Mouse (Mus musculus) testis, postnatal 14 days (tissue): ENCODE data around the gene Adcy10.

ENCODE experiments used
- DNase-seq: peaks from one replicate; pipeline ENCODE4 v3.0.0; 2021; ENCODE audit warnings: low spot score

The Adcy10 gene

DNA sequence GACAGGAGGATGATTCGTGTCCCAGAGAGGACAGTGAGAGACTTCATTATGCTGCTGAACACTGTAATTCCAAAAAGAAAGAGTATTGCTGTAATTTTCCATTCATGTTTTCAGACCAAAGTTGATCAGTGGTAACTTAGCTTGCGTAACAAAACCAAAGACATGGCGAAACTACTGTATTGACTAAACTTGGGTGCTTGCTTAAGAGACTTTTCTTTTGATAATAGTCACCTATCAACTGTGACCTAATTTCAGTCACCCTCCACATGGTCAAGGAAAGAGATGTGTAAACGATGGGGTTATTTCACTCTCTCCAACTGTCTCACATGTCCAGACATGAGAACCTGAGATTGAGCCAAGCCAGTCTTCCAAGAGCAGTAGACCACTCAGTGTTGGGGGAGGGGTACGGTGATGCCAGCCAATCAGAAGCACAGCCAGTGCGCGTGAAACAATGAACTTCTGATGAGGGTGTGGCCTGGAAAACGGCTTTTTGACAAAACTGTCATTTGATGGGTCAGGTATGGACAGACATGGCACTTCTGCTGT is at the start of gene Adcy10:
Adcy10 (plus strand) TSS at position 496 of the 546 bp plus-strand sequence.
- DNase-seq: no peak

DNA sequence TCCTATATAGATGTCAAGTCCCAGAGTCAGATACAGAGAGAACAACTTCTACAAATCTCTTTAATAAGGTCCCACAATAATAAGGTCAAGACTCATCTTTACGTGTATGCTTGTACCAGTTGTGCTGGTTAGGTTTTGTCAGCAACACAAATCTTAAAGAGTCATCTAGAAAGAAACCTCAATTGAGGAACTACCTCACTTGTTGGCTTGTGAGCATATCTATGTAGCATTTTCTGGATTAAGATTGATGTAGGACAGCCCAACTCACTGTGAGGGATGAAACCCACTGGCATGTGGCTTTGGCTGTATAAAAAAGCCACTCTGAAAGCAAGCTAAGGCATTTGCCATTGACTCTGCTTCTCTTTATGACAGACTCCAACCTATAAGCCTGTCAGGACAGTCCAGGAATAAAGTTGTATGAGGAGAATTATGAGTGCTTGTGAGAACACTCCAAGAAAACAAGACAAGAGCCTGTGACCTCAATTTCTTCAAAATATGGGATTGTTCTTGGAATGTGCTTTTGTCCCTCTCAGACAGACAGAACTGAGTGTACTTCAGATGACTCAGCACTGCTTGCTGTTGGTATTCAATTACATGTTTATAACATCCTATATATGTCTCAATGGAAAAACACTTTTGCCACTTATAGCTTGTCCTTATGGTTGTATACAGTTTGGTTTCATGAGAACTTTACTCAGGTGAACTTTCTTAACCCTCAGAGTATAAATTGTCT is 46.5 kb upstream of the Adcy10 start:
- no peak for DNase-seq

DNA sequence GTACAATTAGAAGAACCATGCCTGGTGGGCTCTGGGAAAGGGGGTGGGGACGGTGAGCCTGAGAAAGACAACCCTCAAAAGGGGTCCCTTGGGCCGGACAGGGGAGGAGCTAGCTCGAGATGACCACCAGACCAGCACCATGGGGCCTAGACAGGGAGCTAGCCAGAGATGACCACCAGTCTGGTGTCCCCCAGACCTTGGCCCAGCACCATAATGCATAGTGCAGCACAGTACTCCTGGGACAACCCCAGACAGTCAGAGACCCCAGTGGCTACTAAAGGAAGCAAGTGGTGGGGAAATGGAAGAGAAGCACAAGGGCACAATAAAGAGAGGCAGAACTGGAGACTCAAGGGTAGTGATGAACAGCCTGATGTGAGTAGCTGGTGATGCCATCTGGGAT is 44.2 kb upstream of the Adcy10 start:
- DNase-seq: no peak

DNA sequence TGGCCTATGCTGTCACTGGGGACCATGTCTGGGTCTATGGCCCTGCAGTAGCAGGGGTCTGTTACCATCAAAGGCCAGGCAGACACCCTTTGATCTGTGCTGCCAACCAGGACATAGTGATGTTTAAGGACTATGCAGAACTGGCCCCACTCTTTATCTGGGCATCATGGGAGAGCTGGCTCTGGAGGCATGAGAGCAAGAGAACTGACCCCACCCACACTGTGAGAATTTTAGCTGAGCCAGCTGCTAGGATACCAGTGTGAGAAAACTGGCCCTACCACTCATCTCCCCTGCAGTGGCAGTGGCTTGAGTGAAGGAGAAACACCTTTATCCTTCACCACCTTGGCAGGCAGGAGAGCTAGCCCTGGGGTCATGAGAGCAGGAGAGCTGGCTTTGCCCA is 43.8 kb upstream of the Adcy10 start:
- DNase-seq: no peak

DNA sequence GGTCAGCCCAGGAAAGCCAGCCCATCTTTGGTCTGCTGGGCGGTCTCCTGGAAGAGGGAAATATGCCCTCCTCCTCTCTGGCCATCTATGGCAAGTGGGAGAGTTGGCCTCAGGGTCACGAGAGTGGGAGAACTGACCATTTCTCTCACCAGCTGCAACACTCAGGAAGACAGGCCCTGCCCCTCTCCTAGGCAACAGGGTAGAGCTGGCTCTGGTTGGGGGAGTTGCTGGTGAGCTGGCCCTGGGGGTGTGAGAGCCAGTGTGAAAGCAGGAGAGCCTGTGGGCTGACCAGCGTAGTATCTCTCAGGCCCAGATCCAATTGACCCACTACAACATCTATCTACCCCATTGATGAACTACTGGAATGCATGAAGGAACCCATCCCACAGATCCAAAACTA is 43.3 kb upstream of the Adcy10 start:
- DNase-seq: no peak

DNA sequence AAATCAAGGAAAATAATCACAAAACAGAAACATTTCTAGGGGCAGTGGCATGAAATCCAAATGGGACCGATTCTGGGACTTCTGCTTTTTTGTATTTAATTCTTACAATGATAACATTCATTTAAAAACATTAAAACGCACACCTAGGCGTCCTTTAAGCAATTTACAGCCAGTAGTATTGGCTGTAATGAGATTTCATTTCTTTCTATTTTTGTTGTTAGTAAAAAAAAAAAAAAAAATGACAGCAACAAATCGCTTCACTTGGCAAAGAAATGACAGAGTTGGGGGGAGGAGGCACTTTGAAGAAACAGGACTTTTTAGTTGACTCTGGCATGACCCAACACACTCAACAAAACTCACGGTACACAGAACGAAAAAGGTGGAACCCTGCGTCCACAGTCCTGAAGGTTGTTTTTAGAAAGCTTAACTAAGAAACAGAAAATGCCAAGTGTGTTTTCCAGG is 25.9 kb upstream of the Adcy10 start:
- no peak for DNase-seq

DNA sequence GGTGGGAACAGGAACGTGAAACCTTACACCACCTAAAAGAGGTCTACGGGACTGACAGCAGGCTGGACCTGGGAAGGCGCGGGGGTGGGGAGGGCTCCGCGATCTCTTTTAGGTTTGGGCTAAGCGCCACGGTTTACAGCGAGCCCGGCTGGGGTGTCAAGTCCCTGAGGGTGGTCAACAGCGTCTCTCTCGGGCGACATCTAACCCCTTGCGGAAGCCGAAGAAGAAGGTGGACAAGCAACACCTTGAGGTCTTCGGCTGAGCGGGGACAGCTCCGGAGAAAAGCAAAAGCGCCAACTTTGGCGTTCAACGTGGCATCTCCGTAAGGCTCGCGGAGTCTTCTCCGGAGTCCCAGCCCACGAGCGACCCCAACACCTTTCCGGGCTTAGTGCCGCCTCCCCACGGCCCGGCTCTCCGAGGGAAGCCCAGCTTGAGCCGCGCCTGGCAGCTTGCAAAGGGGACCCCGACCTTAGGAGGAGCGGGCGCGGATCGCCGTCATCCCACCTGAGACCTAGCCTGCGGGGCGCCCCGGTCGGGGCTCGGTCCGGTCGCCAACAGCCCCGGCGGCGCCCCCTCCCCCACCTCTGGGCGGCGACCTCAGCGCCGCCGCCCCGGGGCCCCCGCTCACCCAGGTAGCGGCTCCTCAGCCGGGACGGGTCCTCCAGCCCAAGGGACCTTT is 25.3 kb upstream of the Adcy10 start:
- peak; percentile 71 for DNase-seq

DNA sequence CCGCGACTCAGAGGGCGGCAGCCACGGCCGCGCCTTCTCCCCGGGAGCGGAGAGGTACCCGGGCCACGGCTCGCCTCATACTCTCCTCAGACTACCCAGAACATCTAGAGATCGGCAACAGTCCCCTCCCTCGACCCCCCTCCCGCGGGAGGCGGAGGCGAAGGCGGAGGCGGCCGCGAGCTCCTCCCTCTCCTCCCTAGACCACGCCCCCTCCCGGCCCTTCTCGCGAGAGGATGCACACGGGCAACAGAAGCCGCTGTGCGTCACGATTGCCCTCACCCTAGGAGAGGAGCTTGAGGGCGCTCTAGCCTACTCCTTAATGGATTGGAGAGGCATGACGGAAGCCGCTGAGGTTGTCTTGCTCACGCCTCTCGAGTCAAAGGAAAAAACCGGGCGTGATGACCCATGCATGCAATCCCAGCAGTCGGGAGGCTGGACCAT is 24.6 kb upstream of the Adcy10 start, which contains the start of the genes Dcaf6 and Mpc2:
Dcaf6 (minus strand) TSS at position 116 of the 441 bp plus-strand sequence.
Mpc2 (plus strand) TSS at position 278 of the 441 bp plus-strand sequence.
- peak; percentile 100 for DNase-seq

DNA sequence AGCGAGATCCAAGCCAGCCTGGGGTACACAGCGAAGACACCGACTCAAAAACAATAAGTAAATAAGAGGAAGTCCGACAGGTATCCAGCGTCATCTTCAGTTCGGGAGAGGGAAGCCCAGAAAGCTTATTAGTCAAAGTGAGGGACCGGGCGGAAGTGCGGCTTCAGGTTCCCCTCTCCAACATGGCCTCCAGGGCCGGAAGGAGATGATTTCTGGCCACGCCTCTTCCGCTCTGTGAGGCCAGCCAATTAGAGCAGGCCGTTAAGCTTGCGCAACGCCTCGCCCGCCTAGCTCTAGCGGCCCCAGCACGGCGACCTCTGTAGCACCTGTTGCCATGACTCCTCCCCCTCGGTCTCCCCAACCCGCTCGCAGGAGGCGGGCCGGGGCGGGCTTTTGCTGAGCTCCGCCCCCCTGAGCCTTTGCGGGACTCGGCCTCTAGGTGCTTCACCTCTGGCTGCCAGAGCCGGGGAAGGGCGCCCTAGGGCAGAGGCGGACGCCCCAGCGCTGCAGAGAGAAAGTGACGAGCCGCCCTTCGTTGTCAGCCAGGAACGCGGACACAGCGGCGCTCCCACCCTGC is 24.1 kb upstream of the Adcy10 start:
- DNase-seq: peak; percentile 100

DNA sequence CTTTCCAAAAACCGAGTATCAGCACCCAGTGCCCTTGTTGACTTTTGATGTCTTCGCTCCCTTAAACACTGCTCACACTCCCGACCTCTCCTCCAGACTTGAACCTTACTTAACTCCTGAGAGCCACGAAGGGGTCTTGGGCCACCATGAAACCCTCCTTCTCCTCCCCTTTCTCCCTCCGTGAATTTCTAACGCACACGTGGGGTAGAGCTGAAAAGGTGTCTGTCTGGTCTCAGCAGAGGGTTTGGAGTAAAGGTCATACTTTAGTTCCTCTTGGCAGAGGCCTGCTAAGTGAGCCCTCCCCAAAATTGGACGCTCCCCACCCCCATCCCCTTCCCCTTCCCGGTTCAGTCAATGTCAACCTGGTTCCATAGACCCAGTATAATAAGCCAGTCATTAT is 23.3 kb upstream of the Adcy10 start:
- no peak for DNase-seq

DNA sequence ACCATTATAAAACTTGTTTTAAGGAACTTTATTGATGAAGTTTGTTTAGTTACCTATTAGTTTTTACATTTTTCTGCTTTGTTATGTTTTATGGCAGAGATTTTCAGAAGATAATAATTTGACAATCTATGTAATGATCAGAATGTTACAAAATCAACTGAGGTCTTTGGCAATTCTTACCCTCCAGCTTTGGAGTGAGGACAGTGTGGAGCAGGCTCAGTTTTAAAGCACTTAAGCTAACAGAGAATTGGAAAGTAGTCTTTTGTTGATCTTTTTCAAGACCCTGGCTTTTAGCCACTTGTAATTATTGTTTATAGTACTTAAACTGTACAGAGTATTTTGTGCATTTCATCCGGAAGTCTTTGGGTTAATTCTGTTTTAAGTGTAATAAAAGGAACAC is 22.1 kb upstream of the Adcy10 start:
- no peak for DNase-seq

DNA sequence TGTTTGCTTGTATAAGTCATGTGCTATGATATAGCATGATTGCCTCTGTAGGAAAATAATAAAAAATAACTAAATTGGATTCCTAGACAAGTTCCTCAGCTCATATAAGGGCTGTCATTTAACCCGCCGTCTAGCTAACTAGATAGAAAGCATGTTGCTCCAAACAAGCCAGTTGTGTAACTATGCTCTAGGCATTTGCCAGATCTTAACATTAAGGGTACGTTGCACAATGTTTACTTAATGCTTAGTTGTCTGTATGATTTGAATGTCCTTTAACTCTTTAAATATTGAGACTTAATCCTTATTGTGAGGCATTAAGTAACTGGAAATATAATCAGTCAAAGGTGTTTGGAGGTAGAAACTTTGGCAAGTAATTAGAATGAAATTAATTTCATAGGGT is 20.4 kb upstream of the Adcy10 start:
- DNase-seq: no peak

DNA sequence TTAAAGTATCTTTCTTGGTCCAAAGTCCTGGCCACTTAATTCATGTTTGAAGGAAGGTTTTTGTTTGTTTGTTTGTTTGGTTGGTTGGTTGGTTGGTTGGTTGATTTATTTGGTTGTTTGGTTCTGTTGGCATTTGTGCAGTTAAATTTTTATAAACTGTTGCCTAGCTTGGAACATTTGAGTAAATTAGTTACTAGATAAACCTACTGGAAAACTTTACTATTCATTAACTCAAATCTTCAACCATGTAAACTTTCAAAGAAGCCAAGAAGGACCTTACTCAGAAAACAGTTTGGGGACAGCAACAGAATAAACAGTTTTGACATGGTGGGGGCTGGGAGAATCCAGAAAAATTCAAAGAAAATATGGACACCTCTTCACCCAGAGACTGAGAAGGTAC is 16.0 kb upstream of the Adcy10 start:
- no peak for DNase-seq

DNA sequence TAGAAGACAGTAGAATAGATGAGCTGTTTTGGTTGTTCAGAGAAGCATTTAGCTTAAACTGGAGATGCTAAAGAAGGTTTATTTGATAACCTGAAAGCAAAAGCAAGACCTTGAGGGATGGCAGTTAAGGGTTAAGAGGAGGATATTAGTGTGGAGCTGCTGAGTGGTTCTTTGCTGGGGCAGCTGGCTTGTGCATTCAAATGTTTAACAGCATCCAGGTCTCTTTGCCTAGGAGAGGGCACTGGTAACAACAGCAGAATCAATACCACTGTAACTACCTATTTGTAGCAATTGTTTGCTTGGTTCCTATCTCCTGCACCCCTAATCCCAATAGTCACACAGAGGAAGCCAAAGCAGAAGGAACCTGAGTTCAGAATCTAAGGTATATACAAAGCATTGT is 15.3 kb upstream of the Adcy10 start:
- no peak for DNase-seq

DNA sequence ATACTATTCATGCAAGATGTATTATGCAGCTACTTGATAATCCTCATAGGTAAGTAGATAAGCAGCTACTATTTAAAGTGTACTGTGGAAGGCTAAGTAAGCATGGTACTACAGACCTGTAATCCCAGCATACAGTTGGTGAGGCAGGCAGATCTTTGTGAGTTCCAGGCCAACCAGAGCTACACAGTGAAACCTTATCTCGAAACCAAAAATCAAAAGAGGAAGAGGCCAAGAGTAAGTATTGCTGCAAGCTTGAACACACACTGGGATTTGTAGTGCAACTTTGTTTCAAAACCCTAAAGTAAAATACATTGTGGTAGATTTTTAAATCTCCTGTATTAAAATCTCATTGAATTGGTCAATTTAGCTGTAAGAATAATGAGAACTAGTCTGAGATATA is 13.5 kb upstream of the Adcy10 start:
- no peak for DNase-seq

DNA sequence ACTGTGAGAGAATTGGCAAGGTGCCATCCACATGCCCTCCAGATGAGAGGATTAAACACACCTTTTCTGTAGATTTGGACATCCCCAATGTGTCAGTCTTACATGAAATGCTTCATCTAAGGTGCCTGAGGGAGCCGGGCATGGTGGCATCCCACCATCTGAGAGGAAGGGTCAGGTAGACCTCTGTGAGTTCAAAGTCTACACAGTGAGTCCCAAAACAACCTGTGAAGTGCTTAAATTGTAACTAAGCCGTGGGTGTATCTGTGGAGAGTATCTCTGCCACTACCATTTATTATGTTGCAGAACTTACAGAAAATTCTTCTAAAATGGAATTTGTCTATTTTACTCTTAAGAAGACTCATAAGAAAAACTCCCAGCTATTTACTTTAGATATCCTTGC is 1.1 kb downstream of the Adcy10 start:
- DNase-seq: no peak

DNA sequence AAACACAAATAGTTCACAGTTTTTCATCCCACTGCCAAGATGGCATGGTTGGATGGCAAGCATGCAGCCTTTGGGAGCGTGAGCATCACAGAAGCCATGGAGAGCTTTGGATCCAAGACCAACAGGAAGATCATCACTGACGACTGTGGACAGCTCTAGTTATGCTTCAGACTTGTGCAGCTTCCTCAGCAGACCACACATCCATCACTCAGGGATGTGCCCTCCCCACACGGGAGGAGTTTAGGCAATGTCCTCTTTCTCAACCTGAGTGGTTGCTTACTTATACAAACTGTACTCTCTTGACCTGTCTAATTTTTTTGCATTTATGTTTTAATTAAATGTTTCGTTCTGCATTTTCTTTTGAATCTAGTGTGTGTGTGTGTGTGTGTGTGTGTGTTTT is 4.2 kb downstream of the Adcy10 start:
- DNase-seq: no peak

DNA sequence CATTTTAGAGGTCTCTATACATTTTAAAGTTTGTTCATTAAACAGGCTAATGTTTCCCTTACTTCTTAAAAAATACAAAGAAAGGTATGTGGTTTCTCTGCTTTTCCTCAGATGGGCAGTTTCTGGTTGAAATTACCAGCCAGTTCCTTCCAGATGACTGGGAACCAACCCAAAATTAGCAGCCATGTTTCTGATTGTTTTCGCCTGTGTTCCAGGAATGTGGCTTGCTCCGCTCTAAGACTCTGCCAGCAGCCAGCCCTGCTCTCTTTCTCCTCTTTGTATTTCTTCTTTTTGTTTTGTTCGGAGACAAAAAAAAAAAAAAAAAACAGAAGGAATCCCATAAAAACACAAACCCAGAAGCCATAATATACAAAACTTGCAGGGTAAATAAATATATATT is 13.9 kb downstream of the Adcy10 start:
- no peak for DNase-seq

DNA sequence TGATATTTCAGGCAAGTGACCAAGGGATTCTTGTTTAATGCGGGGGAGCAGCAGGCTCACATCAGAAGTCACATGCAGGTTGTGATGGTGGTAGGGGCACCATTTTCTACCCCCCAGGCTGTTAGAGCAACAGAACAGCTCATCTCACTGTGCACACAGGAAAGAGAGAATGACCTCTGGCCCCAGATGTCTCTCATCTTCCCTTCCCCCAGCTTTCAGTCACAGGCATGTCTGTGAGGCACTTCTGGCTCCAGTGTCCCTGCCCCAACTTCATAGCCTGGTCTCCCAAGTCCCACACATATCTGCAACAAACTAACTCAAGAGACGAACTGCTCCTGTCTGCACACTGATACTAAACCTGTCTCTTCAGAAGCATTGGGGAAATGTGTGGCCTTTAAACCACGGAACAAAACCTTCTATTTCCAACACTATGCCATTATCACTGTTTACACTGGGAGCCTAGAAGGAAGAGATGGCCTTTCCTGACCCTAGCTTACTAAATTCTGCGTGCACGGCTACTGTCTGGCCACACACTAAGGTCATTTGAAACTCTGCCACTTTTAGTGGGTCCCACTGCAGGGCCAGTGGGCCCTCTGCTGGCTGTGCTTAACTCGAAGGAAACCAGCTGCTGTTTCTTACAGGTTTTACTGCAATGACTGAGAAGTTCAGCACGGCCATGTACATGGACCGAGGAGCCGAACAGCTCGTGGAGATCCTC is 18.5 kb downstream of the Adcy10 start:
- DNase-seq: peak; percentile 9

DNA sequence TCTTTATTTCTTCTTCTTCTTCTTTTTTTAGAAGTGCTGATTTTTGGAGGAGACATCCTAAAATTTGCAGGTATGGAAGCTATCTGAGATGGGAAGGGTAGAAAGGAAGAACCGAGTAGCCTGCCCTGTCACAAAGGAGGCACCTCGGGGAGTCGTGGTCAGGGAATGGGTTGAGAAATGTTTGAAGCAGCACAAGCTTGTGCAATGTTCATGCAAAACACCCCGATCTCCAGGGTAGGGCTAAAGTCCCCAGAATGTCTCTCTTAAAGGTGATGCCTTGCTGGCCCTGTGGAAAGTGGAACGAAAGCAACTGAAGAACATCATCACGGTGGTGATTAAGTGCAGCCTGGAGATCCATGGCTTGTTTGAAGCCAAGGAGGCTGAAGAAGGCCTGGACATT is 21.3 kb downstream of the Adcy10 start:
- no peak for DNase-seq

DNA sequence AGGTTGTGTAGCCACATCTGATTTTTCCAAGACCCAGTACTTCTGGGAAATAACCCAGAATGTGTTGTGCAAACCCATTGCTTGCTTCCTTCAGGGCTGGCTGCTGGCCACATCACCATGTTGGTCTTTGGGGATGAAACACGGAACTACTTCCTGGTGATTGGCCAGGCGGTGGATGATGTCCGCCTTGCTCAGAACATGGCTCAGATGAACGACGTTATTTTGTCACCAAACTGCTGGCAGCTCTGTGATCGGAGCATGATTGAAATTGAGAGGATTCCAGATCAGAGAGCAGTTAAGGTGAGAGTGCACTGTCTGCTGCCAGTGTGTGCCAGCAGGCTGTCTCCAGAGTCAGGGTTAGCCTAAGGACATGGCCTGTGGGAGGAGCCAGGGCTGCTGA is 25.2 kb downstream of the Adcy10 start:
- no peak for DNase-seq

DNA sequence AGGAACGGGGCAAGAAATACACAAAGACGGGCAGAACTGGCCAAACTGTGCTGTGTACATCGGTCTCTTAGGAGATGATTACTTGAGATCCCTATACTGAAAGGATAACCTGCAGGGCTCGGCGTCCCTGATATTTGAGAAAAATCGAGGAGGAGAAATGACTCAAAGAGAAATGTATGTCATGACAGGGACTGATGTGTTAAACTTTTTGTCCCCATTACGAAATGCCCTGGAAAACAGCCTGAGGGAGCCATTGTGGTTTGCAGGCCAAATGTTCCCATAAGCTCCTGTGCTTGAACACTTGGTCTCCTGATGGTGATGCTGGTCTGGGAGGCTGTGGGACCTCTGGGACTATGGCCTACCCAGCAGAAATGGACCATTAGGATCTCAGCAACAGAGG is 35.7 kb downstream of the Adcy10 start:
- no peak for DNase-seq
